ENCODE assay signal across 9 mouse cellular contexts in the genomic region with DNA sequence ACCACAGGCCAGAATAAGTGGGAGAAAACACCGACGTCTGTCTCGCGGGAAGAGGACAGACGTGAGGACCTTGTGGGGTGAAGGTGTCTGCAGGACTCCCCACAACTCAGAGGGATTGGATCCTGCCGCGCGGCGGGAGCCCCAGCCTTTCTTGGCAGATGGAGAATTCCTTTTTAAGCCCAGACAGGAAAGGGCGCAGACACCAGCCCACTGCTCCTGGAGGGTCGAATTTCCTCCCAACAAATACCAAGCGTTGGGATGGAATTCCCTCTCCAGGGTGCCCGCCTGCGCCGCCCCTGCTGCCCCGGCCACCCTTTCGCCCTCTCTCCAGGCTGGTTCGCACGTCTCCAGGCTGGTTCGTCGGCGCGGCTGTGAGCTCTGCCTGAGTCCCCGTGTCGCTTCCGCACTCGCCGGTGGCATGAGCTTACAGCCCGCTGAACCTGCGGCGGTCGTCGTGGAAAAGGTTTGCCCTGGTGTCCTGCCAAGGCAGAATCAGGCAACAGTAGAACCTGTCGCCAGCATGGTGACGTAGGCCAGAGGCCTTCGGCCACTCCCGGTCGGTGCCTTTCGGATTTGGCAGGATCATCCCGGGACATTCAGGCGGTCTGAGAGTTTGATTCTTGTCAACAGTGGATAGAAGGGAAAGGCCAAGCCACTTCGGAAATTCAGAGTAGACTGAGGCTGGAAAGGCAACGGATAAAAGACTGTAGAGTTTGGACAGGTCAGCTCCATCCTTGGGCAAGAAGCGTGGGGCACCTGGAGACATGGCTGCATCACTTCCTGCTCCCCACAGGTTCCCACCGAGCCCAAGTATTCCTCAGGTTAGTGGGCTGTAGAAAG. TPM values are rescaled to one million over a fixed set of nuclear protein-coding genes. Genes with fewer than 3 reads are reported as not detected.
DNase-seq lines count a peak whose midpoint lies in the region; ATAC-seq and TF ChIP-seq lines count a peak whose summit lies in the region.
"Had no signal": no experiment of that assay in that cellular context is flagged by ENCODE, and none has a peak within 500 bp of the region (broad histone marks: within the 10 kb centered on the region; RNA-seq: fewer than 3 reads in every experiment).

No protein-coding gene starts in this region.

- H3K36me3 ChIP-seq in lung, embryonic 16.5 days (ENCODE audit: control insufficient read depth, insufficient read depth, low read length) = no peaks in the 10 kb centered on the region
- H3K36me3 ChIP-seq in embryonic facial prominence, embryonic 15.5 days = no peaks in the 10 kb centered on the region
- H3K36me3 ChIP-seq in limb, embryonic 10.5 days = no peaks in the 10 kb centered on the region
- no peaks in the 10 kb centered on the region for H3K36me3 ChIP-seq in small intestine, adult 2 months (ENCODE audit: control insufficient read depth, insufficient read depth, low read length)

- WGBS in lung, embryonic 16.5 days = 2% methylated on average over 45 of the region's 45 CpGs
- WGBS in embryonic facial prominence, embryonic 15.5 days = 2% methylated on average over 45 of the region's 45 CpGs
- 2% methylated on average over 45 of the region's 45 CpGs for WGBS in limb, embryonic 10.5 days
- 7% methylated on average over 45 of the region's 45 CpGs for WGBS in small intestine, adult 2 months

- TF ChIP-seq POLR2A in small intestine, adult 2 months (IDR thresholded peaks at IDR 0.05; ENCODE audit: low read depth, low read length) = no peak

- H3K9ac ChIP-seq in lung, embryonic 16.5 days (ENCODE audit: low read length) = peak overlapping the region; percentile 21; the same call in 1 of the 2 replicates
- no peak overlapping the region for H3K9ac ChIP-seq in embryonic facial prominence, embryonic 15.5 days

- ATAC-seq in lung, embryonic 16.5 days (ENCODE audit: low read depth) = no peak
- ATAC-seq in embryonic facial prominence, embryonic 15.5 days (ENCODE audit: insufficient number of reproducible peaks, low FRiP score, low TSS enrichment, low read depth) = no peak

- no peaks in the 10 kb centered on the region for H3K9me3 ChIP-seq in lung, embryonic 16.5 days (ENCODE audit: control insufficient read depth, low read length)
- no peaks in the 10 kb centered on the region for H3K9me3 ChIP-seq in embryonic facial prominence, embryonic 15.5 days (replicated peaks)
- no peaks in the 10 kb centered on the region for H3K9me3 ChIP-seq in limb, embryonic 10.5 days (replicated peaks)

- H3K4me1 ChIP-seq in lung, embryonic 16.5 days (replicated peaks; ENCODE audit: control insufficient read depth, insufficient read depth, low read length) = no peaks in the 10 kb centered on the region; the same call in 1 of the 2 replicates
- peaks cover 11% of the 10 kb centered on the region for H3K4me1 ChIP-seq in embryonic facial prominence, embryonic 15.5 days
- peaks cover 21% of the 10 kb centered on the region for H3K4me1 ChIP-seq in limb, embryonic 10.5 days
- H3K4me1 ChIP-seq in small intestine, adult 2 months (ENCODE audit: control insufficient read depth, insufficient read depth, insufficient read length, low read length) = peaks cover 6% of the 10 kb centered on the region

- no peak for TF ChIP-seq CTCF in small intestine, adult 2 months (IDR thresholded peaks at IDR 0.05; ENCODE audit: extremely low read depth, insufficient read length, insufficient replicate concordance, low read depth, low read length)

- peak overlapping the region; percentile 56 for H3K4me2 ChIP-seq in lung, embryonic 16.5 days (ENCODE audit: low read depth, low read length)
- peak overlapping the region; percentile 53 for H3K4me2 ChIP-seq in embryonic facial prominence, embryonic 15.5 days (replicated peaks)

- peaks cover 65% of the 10 kb centered on the region for H3K27me3 ChIP-seq in lung, embryonic 16.5 days (ENCODE audit: control insufficient read depth, insufficient read depth, low read depth, low read length)
- peaks cover 74% of the 10 kb centered on the region for H3K27me3 ChIP-seq in embryonic facial prominence, embryonic 15.5 days
- H3K27me3 ChIP-seq in limb, embryonic 10.5 days (ENCODE audit: low read depth, poor library complexity, severe bottlenecking) = peaks cover 83% of the 10 kb centered on the region
- H3K27me3 ChIP-seq in small intestine, adult 2 months (ENCODE audit: control insufficient read depth, insufficient read depth, low read length) = peaks cover 63% of the 10 kb centered on the region

- H3K27ac ChIP-seq in lung, embryonic 16.5 days (ENCODE audit: low read length) = no peak overlapping the region
- H3K27ac ChIP-seq in embryonic facial prominence, embryonic 15.5 days (replicated peaks) = no peak overlapping the region
- peak overlapping the region; percentile 82 for H3K27ac ChIP-seq in limb, embryonic 10.5 days
- no peak overlapping the region for H3K27ac ChIP-seq in small intestine, adult 2 months (ENCODE audit: insufficient read depth, low read depth, low read length)

- H3K4me3 ChIP-seq in lung, embryonic 16.5 days (ENCODE audit: low read length) = peak overlapping the region; percentile 39
- peak overlapping the region; percentile 33 for H3K4me3 ChIP-seq in embryonic facial prominence, embryonic 15.5 days (replicated peaks)
- peak overlapping the region; percentile 49 for H3K4me3 ChIP-seq in limb, embryonic 10.5 days
- H3K4me3 ChIP-seq in small intestine, adult 2 months (ENCODE audit: low read depth, low read length) = peak overlapping the region; percentile 30

- DNase-seq in lung, postnatal 10 days = no peak
- peak; percentile 78 for DNase-seq in limb, embryonic 10.5 days (ENCODE audit: low spot score)
- no peak for DNase-seq in natural killer cell, adult 2 months (ENCODE audit: low spot score in 2 of 2)
- no peak for DNase-seq in layer of hippocampus, postnatal 14 days (ENCODE audit: low spot score in 2 of 2)
- no peak for DNase-seq in layer of hippocampus, adult 11-12 months (ENCODE audit: low spot score)

RNA-seq across cellular contexts. Expression of a gene that starts 22.1 kb away (rescaled TPM):
- polyA plus RNA-seq in lung, embryonic 16.5 days (2015; fragmentation: Nextera tagmentation; extraction: Ambion mirVana) = not detected in 2 replicates
- not detected in 2 replicates for polyA plus RNA-seq in embryonic facial prominence, embryonic 15.5 days (2015; fragmentation: Nextera tagmentation; extraction: Ambion mirVana)
- polyA plus RNA-seq in limb, embryonic 10.5 days (2016; fragmentation: Nextera tagmentation; extraction: Ambion mirVana) = 1.4 and 3.7 TPM in 2 replicates
- polyA plus RNA-seq in small intestine, adult 2 months (2012; rRNA removed) = not detected in 2 replicates
- total RNA-seq in layer of hippocampus, postnatal 14 days (2021) = not detected
- total RNA-seq: neutrophil, adult 5-6 weeks had no signal

RNA-seq across cellular contexts. Expression of a gene that starts 30.6 kb away (rescaled TPM):
- polyA plus RNA-seq in lung, embryonic 16.5 days (2015; fragmentation: Nextera tagmentation; extraction: Ambion mirVana) = not detected in 2 replicates
- polyA plus RNA-seq in embryonic facial prominence, embryonic 15.5 days (2015; fragmentation: Nextera tagmentation; extraction: Ambion mirVana) = 0.08 TPM in 1 of 2 replicates, not detected in the other
- 2.7 and 11.1 TPM in 2 replicates for polyA plus RNA-seq in limb, embryonic 10.5 days (2016; fragmentation: Nextera tagmentation; extraction: Ambion mirVana)
- polyA plus RNA-seq in small intestine, adult 2 months (2012; rRNA removed) = not detected in 2 replicates
- total RNA-seq in layer of hippocampus, postnatal 14 days (2021) = not detected
- total RNA-seq: neutrophil, adult 5-6 weeks had no signal

RNA-seq across cellular contexts. Expression of a gene that starts 45.6 kb away (rescaled TPM):
- not detected in 2 replicates for polyA plus RNA-seq in lung, embryonic 16.5 days (2015; fragmentation: Nextera tagmentation; extraction: Ambion mirVana)
- polyA plus RNA-seq in embryonic facial prominence, embryonic 15.5 days (2015; fragmentation: Nextera tagmentation; extraction: Ambion mirVana) = not detected in 2 replicates
- 71.6 and 74.9 TPM in 2 replicates for polyA plus RNA-seq in limb, embryonic 10.5 days (2016; fragmentation: Nextera tagmentation; extraction: Ambion mirVana)
- polyA plus RNA-seq in small intestine, adult 2 months (2012; rRNA removed) = 0.04 TPM in 1 of 2 replicates, not detected in the other
- total RNA-seq in layer of hippocampus, postnatal 14 days (2021) = not detected
- total RNA-seq: neutrophil, adult 5-6 weeks had no signal

RNA-seq across cellular contexts. Expression of a gene that starts 50.6 kb away (rescaled TPM):
- 0.21 TPM in 1 of 2 replicates, not detected in the other for polyA plus RNA-seq in lung, embryonic 16.5 days (2015; fragmentation: Nextera tagmentation; extraction: Ambion mirVana)
- not detected in 2 replicates for polyA plus RNA-seq in embryonic facial prominence, embryonic 15.5 days (2015; fragmentation: Nextera tagmentation; extraction: Ambion mirVana)
- 175 and 195 TPM in 2 replicates for polyA plus RNA-seq in limb, embryonic 10.5 days (2016; fragmentation: Nextera tagmentation; extraction: Ambion mirVana)
- polyA plus RNA-seq in small intestine, adult 2 months (2012; rRNA removed) = 0.06 TPM in 1 of 2 replicates, not detected in the other
- total RNA-seq in layer of hippocampus, postnatal 14 days (2021) = not detected
- total RNA-seq: neutrophil, adult 5-6 weeks had no signal

Comparison
In these comparisons a context has a peak if more than half of its experiments do, and no peak if none do; other contexts are left out.
1. RNA of a gene that starts 45.6 kb away (polyA plus RNA-seq): 71.6 to 74.9 TPM in limb, embryonic 10.5 days; not detected in lung, embryonic 16.5 days, not detected in embryonic facial prominence, embryonic 15.5 days and 0.04 TPM in small intestine, adult 2 months; every median in the first group is over 10 times any median in the second.
2. Peak in every context shown above with its lines, with median percentiles within 50 percentile points of each other: H3K4me3 ChIP-seq.